Mouse (Mus musculus) bone marrow, adult 2 months (tissue): ENCODE results near the gene Svs1.

Experiments used
- CTCF ChIP-seq: fragments of 200-500 bp; IDR thresholded peaks from 2 replicates; pipeline ENCODE4 v1.5.1; 2011; ENCODE audit warnings: low read length, control low read depth; ENCODE audit not compliant: control insufficient read depth, insufficient read depth
- POLR2A ChIP-seq: fragments of 200-500 bp; IDR thresholded peaks from 2 replicates; pipeline ENCODE4 v1.6.1; 2011; ENCODE audit warnings: low read depth, mild to moderate bottlenecking, control low read depth, low read length, borderline replicate concordance; ENCODE audit not compliant: control insufficient read depth

DNA sequence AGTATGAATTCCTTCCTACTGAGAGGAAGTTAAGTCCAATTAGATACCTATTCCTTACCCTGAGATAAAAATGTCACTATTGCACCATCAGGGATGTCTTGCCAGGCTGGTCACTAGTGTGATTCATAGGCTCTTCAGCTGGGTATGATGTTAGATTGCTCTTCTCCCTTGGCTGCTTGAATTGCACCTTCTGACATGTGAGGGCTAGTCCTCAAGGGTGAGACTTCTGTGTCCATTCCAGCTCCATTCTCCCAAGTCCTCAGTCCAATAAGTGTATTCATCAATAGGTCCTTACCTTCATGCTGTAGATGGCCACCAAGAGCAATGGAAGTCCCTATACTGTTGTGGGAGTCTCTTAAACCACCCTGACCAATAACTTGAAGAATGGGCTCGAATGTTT, 7.0 kb upstream of the Svs1 start:
- TF ChIP-seq CTCF (no peak), POLR2A (no peak)
